Mouse (Mus musculus) hindbrain, embryonic 12.5 days (tissue): ENCODE data around the gene Gucy2f. TPM values are rescaled to one million over a fixed set of nuclear protein-coding genes. Genes with fewer than 3 reads are reported as not detected.

Source experiments
- ATAC-seq: fragments of 200-750 bp; cut with Nextera tagmentation; 2 replicates; pipeline ENCODE4 v1.8.0; 2017; ENCODE audit warnings: moderate TSS enrichment; ENCODE audit not compliant: low FRiP score
- H3K27ac ChIP-seq: fragments of 300-500 bp; sonication (generic); 2 replicates; pipeline ENCODE4 v1.5.1; 2016; ENCODE audit warnings: mild to moderate bottlenecking
- H3K27me3 ChIP-seq: fragments of 300-500 bp; sonication (generic); 2 replicates; pipeline ENCODE4 v1.6.1; 2016; ENCODE audit warnings: mild to moderate bottlenecking
- H3K36me3 ChIP-seq: fragments of 300-500 bp; sonication (generic); 2 replicates; pipeline ENCODE4 v1.6.1; 2016; ENCODE audit warnings: mild to moderate bottlenecking
- H3K4me1 ChIP-seq: fragments of 300-500 bp; sonication (generic); 2 replicates; pipeline ENCODE4 v1.6.1; 2016
- H3K4me2 ChIP-seq: fragments of 300-500 bp; sonication (generic); replicated peaks from 2 replicates; pipeline ENCODE4 v1.6.1; 2016; ENCODE audit warnings: mild to moderate bottlenecking
- H3K4me3 ChIP-seq: fragments of 300-500 bp; sonication (generic); 2 replicates; pipeline ENCODE4 v1.5.1; 2016; ENCODE audit warnings: mild to moderate bottlenecking
- H3K9ac ChIP-seq: fragments of 300-500 bp; sonication (generic); 2 replicates; pipeline ENCODE4 v1.6.1; 2016; ENCODE audit warnings: mild to moderate bottlenecking, moderate library complexity
- H3K9me3 ChIP-seq: fragments of 300-500 bp; sonication (generic); replicated peaks from 2 replicates; pipeline ENCODE4 v1.6.1; 2016; ENCODE audit warnings: mild to moderate bottlenecking
- WGBS: fragments of 180-500 bp; shearing (Covaris S2); methylation state at CpG from one replicate; pipeline ENCODE4 v1.1.7; 2016; 5-methylcytosine and 5-hydroxymethylcytosine counted together
- polyA plus RNA-seq: library from polyadenylated mRNA; unstranded; fragments of >200 nt; fragmentation: Nextera tagmentation; extraction: Ambion mirVana; gene quantifications from 2 replicates; pipeline ENCODE4 v1.2.1, GENCODE M21; 2016

Gucy2f gene
- polyA plus RNA-seq, 1 experiment from 2014 or later = 0.10 TPM

GRCm38 (mm10) chrX:142189023-142189703 is 7.6 kb downstream of the Gucy2f start:
- peak; percentile 75 for ATAC-seq
- Histone ChIP-seq H3K27me3 (peaks cover 2% of the 10 kb centered on the region; the same call in 1 of the 2 replicates), H3K36me3 (no peaks in the 10 kb centered on the region), H3K4me1 (no peaks in the 10 kb centered on the region), H3K4me3 (no peak overlapping the region), H3K4me2 (peak overlapping the region; percentile 26; the same call in 1 of the 2 replicates), H3K9ac (no peak overlapping the region), H3K27ac (no peak overlapping the region), H3K9me3 (no peaks in the 10 kb centered on the region)
- 36% methylated on average over 22 of the region's 22 CpGs for WGBS

- Histone ChIP-seq H3K9me3 (no peaks in the 10 kb centered on the region), H3K4me2 (no peak overlapping the region), H3K36me3 (no peaks in the 10 kb centered on the region), H3K4me3 (no peak overlapping the region), H3K27ac (no peak overlapping the region), H3K27me3 (peaks cover 6% of the 10 kb centered on the region; the same call in 1 of the 2 replicates), H3K9ac (no peak overlapping the region), H3K4me1 (no peaks in the 10 kb centered on the region)
- ATAC-seq = no peak
- 83% methylated on average over 2 of the region's 2 CpGs for WGBS
These were observed 14.7 kb downstream of the Gucy2f start for GRCm38 (mm10) chrX:142182026-142182425.

- Histone ChIP-seq H3K36me3 (no peaks in the 10 kb centered on the region), H3K9ac (no peak overlapping the region), H3K4me1 (no peaks in the 10 kb centered on the region), H3K27me3 (peaks cover 15% of the 10 kb centered on the region), H3K27ac (no peak overlapping the region), H3K4me3 (no peak overlapping the region), H3K9me3 (no peaks in the 10 kb centered on the region), H3K4me2 (no peak overlapping the region)
- no peak for ATAC-seq
These were observed 19.8 kb downstream of the Gucy2f start for GRCm38 (mm10) chrX:142176981-142177380.

GRCm38 (mm10) chrX:142115779-142116178 is 81.0 kb downstream of the Gucy2f start:
- H3K27me3 ChIP-seq = peaks cover 31% of the 10 kb centered on the region
- ATAC-seq = no peak
- H3K4me3 ChIP-seq = no peak overlapping the region
- H3K4me2 ChIP-seq = no peak overlapping the region
- no peaks in the 10 kb centered on the region for H3K4me1 ChIP-seq
- H3K27ac ChIP-seq = no peak overlapping the region
- H3K9ac ChIP-seq = no peak overlapping the region
- H3K9me3 ChIP-seq = no peaks in the 10 kb centered on the region
- H3K36me3 ChIP-seq = no peaks in the 10 kb centered on the region

GRCm38 (mm10) chrX:142111236-142111635 is 85.5 kb downstream of the Gucy2f start:
- H3K27me3 ChIP-seq = peaks cover 44% of the 10 kb centered on the region

GRCm38 (mm10) chrX:142096904-142097303 is 99.8 kb downstream of the Gucy2f start:
- Histone ChIP-seq H3K9ac (no peak overlapping the region), H3K27me3 (peaks cover 10% of the 10 kb centered on the region), H3K36me3 (no peaks in the 10 kb centered on the region), H3K27ac (no peak overlapping the region), H3K4me3 (no peak overlapping the region), H3K9me3 (no peaks in the 10 kb centered on the region), H3K4me1 (no peaks in the 10 kb centered on the region), H3K4me2 (no peak overlapping the region)
- 50% methylated on average over 3 of the region's 3 CpGs for WGBS
- ATAC-seq = no peak

More at GRCm38 (mm10) chrX:142111236-142111635, 85.5 kb downstream of the Gucy2f start:
- H3K4me1 ChIP-seq = no peaks in the 10 kb centered on the region
- no peak overlapping the region for H3K9ac ChIP-seq
- no peaks in the 10 kb centered on the region for H3K36me3 ChIP-seq
- H3K9me3 ChIP-seq = no peaks in the 10 kb centered on the region
- H3K4me2 ChIP-seq = no peak overlapping the region
- no peak for ATAC-seq
- WGBS = 73% methylated on average over 6 of the region's 6 CpGs
- H3K27ac ChIP-seq = no peak overlapping the region
- H3K4me3 ChIP-seq = no peak overlapping the region

- H3K27me3 ChIP-seq = peaks cover 13% of the 10 kb centered on the region
- 76% methylated on average over 5 of the region's 5 CpGs for WGBS
These were observed 101.2 kb downstream of the Gucy2f start for GRCm38 (mm10) chrX:142095579-142095978.

GRCm38 (mm10) chrX:142062585-142062984 is 134.1 kb downstream of the Gucy2f start:
- H3K4me2 ChIP-seq = no peak overlapping the region
- WGBS = 68% methylated on average over 3 of the region's 3 CpGs
- no peak overlapping the region for H3K9ac ChIP-seq
- H3K27ac ChIP-seq = no peak overlapping the region
- peaks cover 19% of the 10 kb centered on the region for H3K27me3 ChIP-seq
- H3K36me3 ChIP-seq = no peaks in the 10 kb centered on the region
- H3K4me1 ChIP-seq = no peaks in the 10 kb centered on the region
- no peak for ATAC-seq
- H3K4me3 ChIP-seq = no peak overlapping the region
- H3K9me3 ChIP-seq = no peaks in the 10 kb centered on the region

More at GRCm38 (mm10) chrX:142095579-142095978, 101.2 kb downstream of the Gucy2f start:
- Histone ChIP-seq H3K9me3 (no peaks in the 10 kb centered on the region), H3K4me1 (no peaks in the 10 kb centered on the region), H3K4me2 (no peak overlapping the region), H3K36me3 (no peaks in the 10 kb centered on the region), H3K9ac (no peak overlapping the region), H3K4me3 (no peak overlapping the region), H3K27ac (no peak overlapping the region)
- no peak for ATAC-seq

Other genes with a start within 250 kb of the Gucy2f start
- 13.7 and 14.4 TPM in 2 replicates for gene Nxt2, start 29.8 kb upstream of the Gucy2f start, polyA plus RNA-seq
- gene Kcne1l, start 109.4 kb upstream of the Gucy2f start, polyA plus RNA-seq = 26.2 and 30.2 TPM in 2 replicates
- 19.7 and 23.1 TPM in 2 replicates for gene Acsl4, start 193.6 kb upstream of the Gucy2f start, polyA plus RNA-seq